Comparison of ENCODE assay signal across 8 mouse cellular contexts in genomic region chr7:63444484-63445345, GRCm38 (mm10). TPM values are rescaled to one million over a fixed set of nuclear protein-coding genes. Genes with fewer than 3 reads are reported as not detected.
DNase-seq lines count a peak whose midpoint lies in the region; ATAC-seq and TF ChIP-seq lines count a peak whose summit lies in the region.

Gene Otud7a, plus strand, starts transcription at chr7:63444751.

- H3K27me3 ChIP-seq in ES-Bruce4 (ENCODE audit: control insufficient read depth, insufficient read depth, low read length, poor library complexity, severe bottlenecking) = no peaks in the 10 kb centered on the region
- peaks cover 26% of the 10 kb centered on the region for H3K27me3 ChIP-seq in embryonic facial prominence, embryonic 14.5 days (replicated peaks; ENCODE audit: control insufficient read depth, insufficient read depth, low read length)
- H3K27me3 ChIP-seq in heart, embryonic 14.5 days (ENCODE audit: control insufficient read depth, insufficient read depth, low read length) = peaks cover 36% of the 10 kb centered on the region
- peaks cover 40% of the 10 kb centered on the region for H3K27me3 ChIP-seq in liver, embryonic 12.5 days (replicated peaks)

- TF ChIP-seq EP300 in ES-Bruce4 (IDR thresholded peaks at IDR 0.05; ENCODE audit: insufficient read depth, low read depth, low read length) = no peak

- no peaks in the 10 kb centered on the region for H3K4me1 ChIP-seq in ES-Bruce4 (ENCODE audit: control insufficient read depth, insufficient read depth, low read length)
- peaks cover 3% of the 10 kb centered on the region; the same call in 1 of the 2 replicates for H3K4me1 ChIP-seq in embryonic facial prominence, embryonic 14.5 days (ENCODE audit: control insufficient read depth, insufficient read depth, low read length)
- peaks cover 0 to 4% of the 10 kb centered on the region in 2 experiments; a peak in 1 of 4 replicates for H3K4me1 ChIP-seq in heart, embryonic 14.5 days (ENCODE audit: control insufficient read depth in 2 of 2, insufficient read depth in 2 of 2, low read length in 2 of 2)
- no peaks in the 10 kb centered on the region for H3K4me1 ChIP-seq in liver, embryonic 12.5 days

- H3K9ac ChIP-seq in ES-Bruce4 (ENCODE audit: low read depth, poor library complexity, severe bottlenecking) = peak within 1 kb of the TSS; percentile 61
- peak within 1 kb of the TSS; percentile 60 for H3K9ac ChIP-seq in embryonic facial prominence, embryonic 14.5 days (ENCODE audit: low read depth, low read length)
- peak within 1 kb of the TSS; percentile 34; the same call in 1 of the 2 replicates for H3K9ac ChIP-seq in heart, embryonic 14.5 days (ENCODE audit: low read length)
- no peak within 1 kb of the TSS for H3K9ac ChIP-seq in liver, embryonic 12.5 days

- WGBS in embryonic facial prominence, embryonic 14.5 days = under 1% methylated on average over 36 of the region's 123 CpGs
- whole genome bisulfite sequencing in heart, embryonic 14.5 days = under 1% methylated on average over 100 of the region's 123 CpGs
- 2% methylated on average over 112 of the region's 123 CpGs for WGBS in liver, embryonic 12.5 days (ENCODE audit: insufficient replicate concordance)

- no peaks in the 10 kb centered on the region for H3K9me3 ChIP-seq in ES-Bruce4 (replicated peaks; ENCODE audit: control insufficient read depth, insufficient read depth, low read length, poor library complexity, severe bottlenecking)
- no peaks in the 10 kb centered on the region for H3K9me3 ChIP-seq in embryonic facial prominence, embryonic 14.5 days (ENCODE audit: control insufficient read depth, low read length)
- no peaks in the 10 kb centered on the region for H3K9me3 ChIP-seq in heart, embryonic 14.5 days (ENCODE audit: control insufficient read depth, low read length)
- H3K9me3 ChIP-seq in liver, embryonic 12.5 days (replicated peaks) = no peaks in the 10 kb centered on the region

- H3K36me3 ChIP-seq in ES-Bruce4 (ENCODE audit: control insufficient read depth, insufficient read depth, low read length, poor library complexity, severe bottlenecking) = no peaks in the 10 kb centered on the region
- H3K36me3 ChIP-seq in embryonic facial prominence, embryonic 14.5 days (ENCODE audit: control insufficient read depth, insufficient read depth, low read length) = no peaks in the 10 kb centered on the region
- no peaks in the 10 kb centered on the region for H3K36me3 ChIP-seq in heart, embryonic 14.5 days (ENCODE audit: control insufficient read depth, insufficient read depth, low read length)
- no peaks in the 10 kb centered on the region for H3K36me3 ChIP-seq in liver, embryonic 12.5 days

- peak; percentile 77 to 82 for DNase-seq in adrenal gland, postnatal 36 days
- DNase-seq in embryonic facial prominence, embryonic 14.5 days (ENCODE audit: low spot score) = peak; percentile 78
- DNase-seq in kidney, postnatal 14 days = peak; percentile 71
- peak; percentile 45 for DNase-seq in ovary, postnatal 36 days (ENCODE audit: low spot score)
- no peak for DNase-seq in spleen, postnatal 14 days (ENCODE audit: low spot score in 2 of 2)

- TF ChIP-seq POLR2A in ES-Bruce4 (IDR thresholded peaks at IDR 0.05; ENCODE audit: insufficient read depth, low read length) = no peak

- H3K4me3 ChIP-seq in ES-Bruce4 (ENCODE audit: low read depth, low read length) = peak within 1 kb of the TSS; percentile 80
- peak within 1 kb of the TSS; percentile 58 for H3K4me3 ChIP-seq in embryonic facial prominence, embryonic 14.5 days (ENCODE audit: low read depth, low read length)
- peak within 1 kb of the TSS; percentile 50 to 51 for H3K4me3 ChIP-seq in heart, embryonic 14.5 days (ENCODE audit: control insufficient read depth in 1 of 2, insufficient read depth in 1 of 2, low read depth in 1 of 2, low read length in 2 of 2)
- H3K4me3 ChIP-seq in liver, embryonic 12.5 days = peak within 1 kb of the TSS; percentile 51

- H3K4me2 ChIP-seq in embryonic facial prominence, embryonic 14.5 days (ENCODE audit: low read depth, low read length) = peak within 1 kb of the TSS; percentile 95
- peak within 1 kb of the TSS; percentile 91 for H3K4me2 ChIP-seq in heart, embryonic 14.5 days (ENCODE audit: low read length)
- H3K4me2 ChIP-seq in liver, embryonic 12.5 days = peak within 1 kb of the TSS; percentile 63

- no peak for TF ChIP-seq CTCF in ES-Bruce4 (IDR thresholded peaks at IDR 0.05; ENCODE audit: low read depth, low read length)

- H3K27ac ChIP-seq in ES-Bruce4 (ENCODE audit: insufficient read depth, low read length) = no peak within 1 kb of the TSS
- no peak within 1 kb of the TSS for H3K27ac ChIP-seq in embryonic facial prominence, embryonic 14.5 days (replicated peaks; ENCODE audit: low read depth, low read length)
- H3K27ac ChIP-seq in heart, embryonic 14.5 days (replicated peaks in 1 of 2; ENCODE audit: control insufficient read depth in 1 of 2, insufficient read depth in 1 of 2, low read depth in 2 of 2, low read length in 2 of 2) = no peak within 1 kb of the TSS
- H3K27ac ChIP-seq in liver, embryonic 12.5 days = no peak within 1 kb of the TSS

- ATAC-seq in embryonic facial prominence, embryonic 14.5 days (ENCODE audit: low read depth) = peak; percentile 94
- peak; percentile 61 for ATAC-seq in heart, embryonic 14.5 days (ENCODE audit: insufficient number of reproducible peaks, insufficient read depth, low FRiP score, low read depth)
- peak; percentile 47; the same call in 1 of the 2 replicates for ATAC-seq in liver, embryonic 12.5 days

RNA-seq across cellular contexts. Expression of gene Otud7a, which starts in this region (rescaled TPM):
- polyA plus RNA-seq in ES-Bruce4 (2011; ENCODE audit: insufficient read depth, insufficient read length, low read depth, missing spikeins) = 1.0 and 1.9 TPM in 2 replicates
- total RNA-seq in adrenal gland, postnatal 36 days (2021) = under 1 TPM; 0.50 to 0.53 TPM
- 0.51 and 0.64 TPM in 2 replicates for polyA plus RNA-seq in embryonic facial prominence, embryonic 14.5 days (2014; fragmentation: Nextera tagmentation; extraction: Ambion mirVana)
- 0.07 and 0.22 TPM in 2 replicates for polyA plus RNA-seq in heart, embryonic 14.5 days (2014; fragmentation: Nextera tagmentation; extraction: Ambion mirVana)
- polyA plus RNA-seq in liver, embryonic 12.5 days (2016; fragmentation: Nextera tagmentation; extraction: Ambion mirVana) = not detected in 2 replicates

Comparison
In these comparisons a context has a peak if more than half of its experiments do, and no peak if none do; other contexts are left out.
1. Peak in DNase-seq in adrenal gland, postnatal 36 days; RNA of the gene not detected or under 1 TPM.
2. Peak in DNase-seq, ATAC-seq, H3K4me3 ChIP-seq, H3K9ac ChIP-seq and H3K4me2 ChIP-seq in embryonic facial prominence, embryonic 14.5 days; RNA of the gene not detected or under 1 TPM.
3. Peak in ATAC-seq, H3K4me3 ChIP-seq, H3K9ac ChIP-seq and H3K4me2 ChIP-seq in heart, embryonic 14.5 days; RNA of the gene not detected or under 1 TPM.
4. Peak in ATAC-seq, H3K4me3 ChIP-seq and H3K4me2 ChIP-seq in liver, embryonic 12.5 days; RNA of the gene not detected or under 1 TPM.
5. DNase-seq: peak in kidney, postnatal 14 days (single experiment) and ovary, postnatal 36 days (single experiment); none in spleen, postnatal 14 days (0 of 2).
6. Peak in every context shown above with its lines, with median percentiles within 50 percentile points of each other: H3K4me3 ChIP-seq, ATAC-seq and H3K4me2 ChIP-seq.